In the genomic region with DNA sequence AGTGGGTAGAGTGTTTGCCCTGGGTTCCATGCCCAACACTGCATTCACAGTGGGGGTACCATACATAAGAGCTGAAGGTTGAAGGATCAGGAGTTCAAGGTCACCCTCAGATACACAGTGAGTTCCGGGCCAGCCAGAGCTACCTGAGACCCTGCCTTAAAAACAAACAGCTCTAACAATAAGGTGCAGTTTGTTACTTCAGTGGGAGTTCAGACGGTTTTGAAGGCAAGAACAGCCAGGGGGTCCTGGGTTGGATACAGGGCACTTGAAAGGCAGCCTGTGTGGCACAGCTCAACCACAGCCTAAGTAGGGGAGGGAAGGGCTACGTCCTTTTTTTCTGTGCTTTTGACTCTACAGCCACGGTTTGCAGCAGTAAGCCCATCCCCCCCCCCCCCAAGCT, we compare ENCODE assay signal across 11 mouse cellular contexts. TPM values are rescaled to one million over a fixed set of nuclear protein-coding genes. Genes with fewer than 3 reads are reported as not detected.
DNase-seq lines count a peak whose midpoint lies in the region; ATAC-seq and TF ChIP-seq lines count a peak whose summit lies in the region.
"Had no signal": no experiment of that assay in that cellular context is flagged by ENCODE, and none has a peak within 500 bp of the region (broad histone marks: within the 10 kb centered on the region; RNA-seq: fewer than 3 reads in every experiment).

No protein-coding gene starts in this region.

- no peak overlapping the region for H3K4me3 ChIP-seq in heart, embryonic 13.5 days
- H3K4me3 ChIP-seq in midbrain, embryonic 13.5 days (replicated peaks): no peak overlapping the region
- H3K4me3 ChIP-seq in midbrain, postnatal 0 days (ENCODE audit: low read depth, low read length): no peak overlapping the region
- peak overlapping the region; percentile 17; the same call in 1 of the 2 replicates for H3K4me3 ChIP-seq in intestine, embryonic 16.5 days (ENCODE audit: low read length)
- H3K4me3 ChIP-seq in stomach, embryonic 16.5 days (replicated peaks; ENCODE audit: low read length): 0 out of 2 replicates have a peak overlapping the region, but pooled peaks have one; percentile 66
- no peak overlapping the region for H3K4me3 ChIP-seq in layer of hippocampus, adult 2 months

- H3K27me3 ChIP-seq in heart, embryonic 13.5 days (replicated peaks): peaks cover 5% of the 10 kb centered on the region; the same call in 1 of the 2 replicates
- H3K27me3 ChIP-seq in midbrain, embryonic 13.5 days: peaks cover 22% of the 10 kb centered on the region
- 0 out of 2 replicates have a peak, but pooled peaks cover 4% of the 10 kb centered on the region for H3K27me3 ChIP-seq in midbrain, postnatal 0 days (ENCODE audit: insufficient read depth, low read length)
- H3K27me3 ChIP-seq in intestine, embryonic 16.5 days (replicated peaks; ENCODE audit: control insufficient read depth, insufficient read depth, low read length): no peaks in the 10 kb centered on the region
- no peaks in the 10 kb centered on the region for H3K27me3 ChIP-seq in stomach, embryonic 16.5 days (ENCODE audit: control insufficient read depth, insufficient read depth, low read length)

- WGBS in heart, embryonic 13.5 days: 40% methylated on average over 4 of the region's 4 CpGs
- 11% methylated on average over 4 of the region's 4 CpGs for WGBS in midbrain, embryonic 13.5 days
- WGBS in midbrain, postnatal 0 days: 12% methylated on average over 4 of the region's 4 CpGs
- WGBS in intestine, embryonic 16.5 days: 30% methylated on average over 4 of the region's 4 CpGs
- 29% methylated on average over 4 of the region's 4 CpGs for WGBS in stomach, embryonic 16.5 days

- no peak for DNase-seq in heart, adult 8-10 months (ENCODE audit: low spot score)
- no peak for DNase-seq in midbrain, postnatal 0 days (ENCODE audit: low spot score)
- DNase-seq in natural killer cell, adult 2 months (ENCODE audit: low spot score in 2 of 2): no peak
- no peak for DNase-seq in layer of hippocampus, adult 2 months (ENCODE audit: low spot score in 2 of 2)
- DNase-seq: heart, postnatal 4 days; lung, adult 18-20 months; right cerebral cortex, adult 18-20 months had no signal

- no peaks in the 10 kb centered on the region for H3K36me3 ChIP-seq in heart, embryonic 13.5 days
- no peaks in the 10 kb centered on the region for H3K36me3 ChIP-seq in midbrain, embryonic 13.5 days
- no peaks in the 10 kb centered on the region for H3K36me3 ChIP-seq in midbrain, postnatal 0 days (ENCODE audit: insufficient read depth, low read length)
- no peaks in the 10 kb centered on the region for H3K36me3 ChIP-seq in intestine, embryonic 16.5 days (ENCODE audit: control insufficient read depth, insufficient read depth, low read length)
- H3K36me3 ChIP-seq in stomach, embryonic 16.5 days (ENCODE audit: control insufficient read depth, insufficient read depth, low read length): no peaks in the 10 kb centered on the region

- peak overlapping the region; percentile 48; the same call in 1 of the 2 replicates for H3K9ac ChIP-seq in heart, embryonic 13.5 days
- no peak overlapping the region for H3K9ac ChIP-seq in midbrain, embryonic 13.5 days (replicated peaks)
- H3K9ac ChIP-seq in midbrain, postnatal 0 days (replicated peaks; ENCODE audit: low read length, poor library complexity, severe bottlenecking): no peak overlapping the region
- 0 out of 2 replicates have a peak overlapping the region, but pooled peaks have one; percentile 30 for H3K9ac ChIP-seq in intestine, embryonic 16.5 days (ENCODE audit: low read depth, low read length)
- 0 out of 2 replicates have a peak overlapping the region, but pooled peaks have one; percentile 24 for H3K9ac ChIP-seq in stomach, embryonic 16.5 days (ENCODE audit: low read length)

- H3K9me3 ChIP-seq in heart, embryonic 13.5 days: no peaks in the 10 kb centered on the region
- no peaks in the 10 kb centered on the region for H3K9me3 ChIP-seq in midbrain, embryonic 13.5 days
- no peaks in the 10 kb centered on the region for H3K9me3 ChIP-seq in midbrain, postnatal 0 days (ENCODE audit: low read length)
- H3K9me3 ChIP-seq in intestine, embryonic 16.5 days (ENCODE audit: control insufficient read depth, low read length): no peaks in the 10 kb centered on the region
- H3K9me3 ChIP-seq in stomach, embryonic 16.5 days (replicated peaks; ENCODE audit: control insufficient read depth, low read length): no peaks in the 10 kb centered on the region

- no peak overlapping the region for H3K27ac ChIP-seq in heart, embryonic 13.5 days (replicated peaks)
- H3K27ac ChIP-seq in midbrain, embryonic 13.5 days: no peak overlapping the region
- H3K27ac ChIP-seq in midbrain, postnatal 0 days (ENCODE audit: low read depth, low read length): no peak overlapping the region
- H3K27ac ChIP-seq in intestine, embryonic 16.5 days (ENCODE audit: low read length): no peak overlapping the region
- H3K27ac ChIP-seq in stomach, embryonic 16.5 days (ENCODE audit: low read length): no peak overlapping the region
- H3K27ac ChIP-seq in layer of hippocampus, adult 2 months: no peak overlapping the region

- no peak for ATAC-seq in heart, embryonic 13.5 days (ENCODE audit: extremely low read depth, insufficient number of reproducible peaks, low FRiP score, low TSS enrichment)
- ATAC-seq in midbrain, embryonic 13.5 days: no peak
- ATAC-seq in midbrain, postnatal 0 days (ENCODE audit: low FRiP score): no peak
- no peak for ATAC-seq in intestine, embryonic 16.5 days
- ATAC-seq in stomach, embryonic 16.5 days (ENCODE audit: insufficient read depth, low FRiP score): no peak

- no peak overlapping the region for H3K4me2 ChIP-seq in heart, embryonic 13.5 days
- H3K4me2 ChIP-seq in midbrain, embryonic 13.5 days (replicated peaks): peak overlapping the region; percentile 88; the same call in 1 of the 2 replicates
- H3K4me2 ChIP-seq in midbrain, postnatal 0 days (ENCODE audit: low read depth, low read length, poor library complexity, severe bottlenecking): no peak overlapping the region
- peak overlapping the region; percentile 4 for H3K4me2 ChIP-seq in intestine, embryonic 16.5 days (ENCODE audit: low read depth, low read length)
- H3K4me2 ChIP-seq in stomach, embryonic 16.5 days (ENCODE audit: low read depth, low read length): peak overlapping the region; percentile 97; the same call in 1 of the 2 replicates

- peaks cover 37% of the 10 kb centered on the region for H3K4me1 ChIP-seq in heart, embryonic 13.5 days
- H3K4me1 ChIP-seq in midbrain, embryonic 13.5 days (replicated peaks): peaks cover 29% of the 10 kb centered on the region
- peaks cover 3% of the 10 kb centered on the region; the same call in 1 of the 2 replicates for H3K4me1 ChIP-seq in midbrain, postnatal 0 days (ENCODE audit: insufficient read depth, low read length)
- H3K4me1 ChIP-seq in intestine, embryonic 16.5 days (ENCODE audit: control insufficient read depth, insufficient read depth, low read length): peaks cover 29% of the 10 kb centered on the region
- peaks cover 20% of the 10 kb centered on the region; the same call in 1 of the 2 replicates for H3K4me1 ChIP-seq in stomach, embryonic 16.5 days (ENCODE audit: control insufficient read depth, insufficient read depth, low read length)

- TF ChIP-seq CTCF in midbrain, postnatal 0 days (IDR thresholded peaks at IDR 0.05): no peak
- TF ChIP-seq CTCF in layer of hippocampus, adult 2 months (conservative IDR thresholded peaks at IDR 0.05): no peak

RNA-seq across cellular contexts. Expression of a gene that starts 3.0 kb away (rescaled TPM):
- polyA plus RNA-seq in heart, embryonic 13.5 days (2015; fragmentation: Nextera tagmentation; extraction: Ambion mirVana): 3.0 and 3.1 TPM in 2 replicates
- 1 to 10 TPM in 1 of 4 experiments, under 1 TPM in 3; 0.52 to 1.3 (median 0.75) TPM for total RNA-seq in heart, adult 8-10 months (2022)
- 2.0 and 2.7 TPM in 2 replicates for polyA plus RNA-seq in midbrain, embryonic 13.5 days (2015; fragmentation: Nextera tagmentation; extraction: Ambion mirVana)
- total RNA-seq in midbrain, postnatal 0 days (2014; rRNA removed): 0.99 and 1.0 TPM in 2 replicates
- polyA plus RNA-seq in midbrain, postnatal 0 days (2015; fragmentation: Nextera tagmentation; extraction: Ambion mirVana): 0.70 and 0.80 TPM in 2 replicates
- polyA plus RNA-seq in intestine, embryonic 16.5 days (2015; fragmentation: Nextera tagmentation; extraction: Ambion mirVana): 10.7 and 10.9 TPM in 2 replicates
- 8.7 and 9.5 TPM in 2 replicates for polyA plus RNA-seq in stomach, embryonic 16.5 days (2015; fragmentation: Nextera tagmentation; extraction: Ambion mirVana)
- under 1 TPM; 0.10 to 0.23 TPM for total RNA-seq in layer of hippocampus, adult 2 months (2021)

RNA-seq across cellular contexts. Expression of a gene that starts 40.3 kb away (rescaled TPM):
- polyA plus RNA-seq in heart, embryonic 13.5 days (2015; fragmentation: Nextera tagmentation; extraction: Ambion mirVana): 8.0 and 9.9 TPM in 2 replicates
- 1 to 10 TPM; 2.6 to 3.2 (median 2.7) TPM for total RNA-seq in heart, adult 8-10 months (2022)
- polyA plus RNA-seq in midbrain, embryonic 13.5 days (2015; fragmentation: Nextera tagmentation; extraction: Ambion mirVana): 14.8 and 15.1 TPM in 2 replicates
- 3.8 and 4.9 TPM in 2 replicates for total RNA-seq in midbrain, postnatal 0 days (2014; rRNA removed)
- 8.6 and 9.8 TPM in 2 replicates for polyA plus RNA-seq in midbrain, postnatal 0 days (2015; fragmentation: Nextera tagmentation; extraction: Ambion mirVana)
- 20.2 and 21.5 TPM in 2 replicates for polyA plus RNA-seq in intestine, embryonic 16.5 days (2015; fragmentation: Nextera tagmentation; extraction: Ambion mirVana)
- polyA plus RNA-seq in stomach, embryonic 16.5 days (2015; fragmentation: Nextera tagmentation; extraction: Ambion mirVana): 12.9 and 13.5 TPM in 2 replicates
- 1 to 10 TPM; 4.8 to 5.2 TPM for total RNA-seq in layer of hippocampus, adult 2 months (2021)

Comparison
In these comparisons a context has a peak if more than half of its experiments do, and no peak if none do; other contexts are left out.
1. H3K4me2 ChIP-seq: peak in midbrain, embryonic 13.5 days (single experiment), intestine, embryonic 16.5 days (single experiment) and stomach, embryonic 16.5 days (single experiment); none in heart, embryonic 13.5 days (single experiment) and midbrain, postnatal 0 days (single experiment).
2. H3K4me3 ChIP-seq: peak in intestine, embryonic 16.5 days (single experiment) and stomach, embryonic 16.5 days (single experiment); none in heart, embryonic 13.5 days (single experiment), midbrain, embryonic 13.5 days (single experiment), midbrain, postnatal 0 days (single experiment) and layer of hippocampus, adult 2 months (single experiment).
3. H3K9ac ChIP-seq: peak in heart, embryonic 13.5 days (single experiment), intestine, embryonic 16.5 days (single experiment) and stomach, embryonic 16.5 days (single experiment); none in midbrain, embryonic 13.5 days (single experiment) and midbrain, postnatal 0 days (single experiment).